Mouse (Mus musculus): ENCODE data around the gene Cog8. TPM values are rescaled to one million over a fixed set of nuclear protein-coding genes. Genes with fewer than 3 reads are reported as not detected.
"Not testable (repeated sequence)": the region's sequence is repeated elsewhere in the genome, so short reads cannot be mapped to it uniquely, and the experiment has no call there.

Cog8 gene
- polyA plus RNA-seq, 1 experiment from 2014 or later, result 45.3 TPM

- not testable (repeated sequence) for ATAC-seq (ENCODE audit: low FRiP score, low read depth); H3K9me3 ChIP-seq
Measured at GRCm38 (mm10) chr8:106996339-106996738, 60.1 kb downstream of the Cog8 start.

More at GRCm38 (mm10) chr8:106996339-106996738, 60.1 kb downstream of the Cog8 start:
- not testable (repeated sequence) for H3K4me3 ChIP-seq; H3K36me3 ChIP-seq; H3K4me1 ChIP-seq (replicated peaks); H3K27me3 ChIP-seq; H3K27ac ChIP-seq (replicated peaks); H3K4me2 ChIP-seq; H3K9ac ChIP-seq
- 90% methylated on average over 4 of the region's 4 CpGs for WGBS

Small RNA genes lying within 50 kb of the gene (microRNA-seq; reads per million reads assigned to microRNA genes)
- gene Mir7075, result 2.2 reads per million, percentile 3 among the genes with 10 or more reads in this experiment

Other genes with a start within 250 kb of the Cog8 start
- 0.92 and 1.5 TPM in 2 replicates for gene Has3, start 186.4 kb downstream of the Cog8 start, polyA plus RNA-seq (2015; fragmentation: Nextera tagmentation; extraction: Ambion mirVana)
- 42.2 and 42.5 TPM in 2 replicates for gene Utp4, start 163.1 kb downstream of the Cog8 start, polyA plus RNA-seq (2015; fragmentation: Nextera tagmentation; extraction: Ambion mirVana)
- gene Sntb2, start 120.9 kb downstream of the Cog8 start, polyA plus RNA-seq (2015; fragmentation: Nextera tagmentation; extraction: Ambion mirVana), result 6.5 and 6.7 TPM in 2 replicates
- 143 and 147 TPM in 2 replicates for gene Vps4a, start 25.5 kb downstream of the Cog8 start, polyA plus RNA-seq (2015; fragmentation: Nextera tagmentation; extraction: Ambion mirVana)
- 41.3 and 41.4 TPM in 2 replicates for gene Pdf, start 8.1 kb downstream of the Cog8 start, polyA plus RNA-seq (2015; fragmentation: Nextera tagmentation; extraction: Ambion mirVana)
- 62.2 and 65.6 TPM in 2 replicates for gene Nip7, start 188 bp upstream of the Cog8 start, polyA plus RNA-seq (2015; fragmentation: Nextera tagmentation; extraction: Ambion mirVana)
- gene Tmed6, start 9.0 kb upstream of the Cog8 start, polyA plus RNA-seq (2015; fragmentation: Nextera tagmentation; extraction: Ambion mirVana), result not detected in 2 replicates
- 23.9 and 26.8 TPM in 2 replicates for gene Terf2, start 39.9 kb upstream of the Cog8 start, polyA plus RNA-seq (2015; fragmentation: Nextera tagmentation; extraction: Ambion mirVana)
- gene Cyb5b, start 94.0 kb upstream of the Cog8 start, polyA plus RNA-seq (2015; fragmentation: Nextera tagmentation; extraction: Ambion mirVana), result 99.6 and 103 TPM in 2 replicates
- 9.5 and 11.1 TPM in 2 replicates for gene Nfat5, start 236.8 kb upstream of the Cog8 start, polyA plus RNA-seq (2015; fragmentation: Nextera tagmentation; extraction: Ambion mirVana)